Mouse (Mus musculus) limb, embryonic 12.5 days (tissue): ENCODE results near the gene Gm10553. TPM values are rescaled to one million over a fixed set of nuclear protein-coding genes. Genes with fewer than 3 reads are reported as not detected.
"Not testable (repeated sequence)": the region's sequence is repeated elsewhere in the genome, so short reads cannot be mapped to it uniquely, and the experiment has no call there.

ENCODE experiments used
- ATAC-seq: fragments of 200-750 bp; cut with Nextera tagmentation; 2 replicates; pipeline ENCODE4 v1.8.0; 2017; ENCODE audit warnings: low read depth, moderate TSS enrichment; ENCODE audit not compliant: insufficient number of reproducible peaks, insufficient read depth, low FRiP score, low TSS enrichment
- H3K27ac ChIP-seq: fragments of 300-500 bp; sonication (generic); 2 replicates; pipeline ENCODE4 v1.5.1; 2016; ENCODE audit warnings: mild to moderate bottlenecking, moderate library complexity
- H3K27me3 ChIP-seq: fragments of 300-500 bp; sonication (generic); 2 replicates; pipeline ENCODE4 v1.6.1; 2016; ENCODE audit warnings: mild to moderate bottlenecking, moderate library complexity
- H3K36me3 ChIP-seq: fragments of 300-500 bp; sonication (generic); 2 replicates; pipeline ENCODE4 v1.6.1; 2016; ENCODE audit warnings: mild to moderate bottlenecking, moderate library complexity
- H3K4me1 ChIP-seq: fragments of 300-500 bp; sonication (generic); replicated peaks from 2 replicates; pipeline ENCODE4 v1.6.1; 2016
- H3K4me2 ChIP-seq: fragments of 300-500 bp; sonication (generic); 2 replicates; pipeline ENCODE4 v1.6.1; 2016; ENCODE audit warnings: mild to moderate bottlenecking, moderate library complexity
- H3K4me3 ChIP-seq: fragments of 300-500 bp; sonication (generic); replicated peaks from 2 replicates; pipeline ENCODE4 v1.5.1; 2016; ENCODE audit warnings: mild to moderate bottlenecking
- H3K9ac ChIP-seq: fragments of 300-500 bp; sonication (generic); replicated peaks from 2 replicates; pipeline ENCODE4 v1.6.1; 2016; ENCODE audit warnings: mild to moderate bottlenecking, moderate library complexity
- H3K9me3 ChIP-seq: fragments of 300-500 bp; sonication (generic); 2 replicates; pipeline ENCODE4 v1.6.1; 2016; ENCODE audit warnings: mild to moderate bottlenecking, moderate library complexity
- WGBS: fragments of 180-500 bp; shearing (Covaris S2); methylation state at CpG from one replicate; pipeline ENCODE4 v1.1.7; 2016; 5-methylcytosine and 5-hydroxymethylcytosine counted together
- polyA plus RNA-seq: library from polyadenylated mRNA; unstranded; fragments of >200 nt; fragmentation: Nextera tagmentation; extraction: Ambion mirVana; gene quantifications from 2 replicates; pipeline ENCODE4 v1.2.1, GENCODE M21; 2016

Gm10553 gene
- polyA plus RNA-seq = not detected in 2 replicates

- not testable (repeated sequence) for H3K4me3 ChIP-seq, H3K27ac ChIP-seq, H3K9ac ChIP-seq, H3K36me3 ChIP-seq, ATAC-seq, H3K4me2 ChIP-seq, H3K4me1 ChIP-seq, H3K27me3 ChIP-seq, H3K9me3 ChIP-seq
- WGBS = 64% methylated on average over 1 of the region's 1 CpGs
Observed at GRCm38 (mm10) chr1:85099864-85100263, at the start of gene Gm10553. Gm10553 (plus strand) TSS chr1:85100164.

- not testable (repeated sequence) for H3K9ac ChIP-seq, H3K4me2 ChIP-seq, H3K9me3 ChIP-seq, H3K36me3 ChIP-seq, H3K27me3 ChIP-seq, ATAC-seq, H3K27ac ChIP-seq, H3K4me1 ChIP-seq, H3K4me3 ChIP-seq
- 67% methylated on average over 3 of the region's 3 CpGs for WGBS
Observed at GRCm38 (mm10) chr1:85071690-85072089, 28.3 kb upstream of the Gm10553 start.

- not testable (repeated sequence) for ATAC-seq, H3K27ac ChIP-seq
- 67% methylated on average over 3 of the region's 3 CpGs for WGBS
Observed at GRCm38 (mm10) chr1:85073099-85073498, 26.9 kb upstream of the Gm10553 start.

GRCm38 (mm10) chr1:85084803-85085202, 15.2 kb upstream of the Gm10553 start:
- WGBS = 64% methylated on average over 3 of the region's 3 CpGs
- H3K9ac ChIP-seq, H3K27ac ChIP-seq, H3K27me3 ChIP-seq, H3K4me2 ChIP-seq, ATAC-seq, H3K9me3 ChIP-seq, H3K4me1 ChIP-seq, H3K36me3 ChIP-seq, H3K4me3 ChIP-seq: not testable (repeated sequence)

More at GRCm38 (mm10) chr1:85073099-85073498, 26.9 kb upstream of the Gm10553 start:
- H3K4me2 ChIP-seq, H3K36me3 ChIP-seq, H3K9ac ChIP-seq, H3K27me3 ChIP-seq, H3K9me3 ChIP-seq, H3K4me3 ChIP-seq, H3K4me1 ChIP-seq: not testable (repeated sequence)

- H3K27ac ChIP-seq, H3K9ac ChIP-seq, H3K27me3 ChIP-seq, ATAC-seq, H3K36me3 ChIP-seq, H3K4me2 ChIP-seq, H3K4me3 ChIP-seq, H3K9me3 ChIP-seq, H3K4me1 ChIP-seq: not testable (repeated sequence)
- WGBS = 79% methylated on average over 1 of the region's 1 CpGs
Observed at GRCm38 (mm10) chr1:85086211-85086610, 13.8 kb upstream of the Gm10553 start.

GRCm38 (mm10) chr1:85092169-85092568, 7.8 kb upstream of the Gm10553 start:
- H3K27me3 ChIP-seq, H3K36me3 ChIP-seq, H3K9ac ChIP-seq, ATAC-seq, H3K27ac ChIP-seq, H3K4me2 ChIP-seq, H3K9me3 ChIP-seq, H3K4me3 ChIP-seq, H3K4me1 ChIP-seq: not testable (repeated sequence)
- WGBS = 50% methylated on average over 1 of the region's 3 CpGs

GRCm38 (mm10) chr1:85093011-85093572, 6.9 kb upstream of the Gm10553 start:
- H3K9ac ChIP-seq, ATAC-seq, H3K4me3 ChIP-seq, H3K27me3 ChIP-seq, H3K4me1 ChIP-seq, H3K36me3 ChIP-seq, H3K27ac ChIP-seq, H3K4me2 ChIP-seq: not testable (repeated sequence)
- WGBS = 82% methylated on average over 6 of the region's 7 CpGs
- H3K9me3 ChIP-seq = peaks cover 10% of the 10 kb centered on the region

- ATAC-seq, H3K4me2 ChIP-seq, H3K27me3 ChIP-seq, H3K4me1 ChIP-seq, H3K4me3 ChIP-seq, H3K9me3 ChIP-seq, H3K27ac ChIP-seq, H3K9ac ChIP-seq, H3K36me3 ChIP-seq: not testable (repeated sequence)
- WGBS = 79% methylated on average over 6 of the region's 7 CpGs
Observed at GRCm38 (mm10) chr1:85099081-85099480, 883 bp upstream of the Gm10553 start.

GRCm38 (mm10) chr1:85101754-85102153, 1.8 kb downstream of the Gm10553 start:
- WGBS = 81% methylated on average over 4 of the region's 4 CpGs
- not testable (repeated sequence) for H3K4me3 ChIP-seq, H3K27ac ChIP-seq, H3K27me3 ChIP-seq, ATAC-seq, H3K4me1 ChIP-seq, H3K36me3 ChIP-seq, H3K4me2 ChIP-seq, H3K9ac ChIP-seq
- peaks cover 12% of the 10 kb centered on the region; the same call in 1 of the 2 replicates for H3K9me3 ChIP-seq

GRCm38 (mm10) chr1:85105336-85105735, 5.4 kb downstream of the Gm10553 start:
- H3K9ac ChIP-seq, H3K4me2 ChIP-seq: not testable (repeated sequence)
- WGBS = 74% methylated on average over 4 of the region's 4 CpGs

GRCm38 (mm10) chr1:85106013-85106412, 6.0 kb downstream of the Gm10553 start:
- not testable (repeated sequence) for H3K9me3 ChIP-seq, H3K36me3 ChIP-seq, H3K4me1 ChIP-seq, H3K4me3 ChIP-seq, ATAC-seq, H3K4me2 ChIP-seq, H3K27ac ChIP-seq, H3K27me3 ChIP-seq, H3K9ac ChIP-seq
- WGBS = 70% methylated on average over 5 of the region's 6 CpGs

More at GRCm38 (mm10) chr1:85105336-85105735, 5.4 kb downstream of the Gm10553 start:
- ATAC-seq, H3K27ac ChIP-seq, H3K4me3 ChIP-seq, H3K9me3 ChIP-seq, H3K36me3 ChIP-seq, H3K27me3 ChIP-seq, H3K4me1 ChIP-seq: not testable (repeated sequence)

GRCm38 (mm10) chr1:85109753-85110152, 9.8 kb downstream of the Gm10553 start, which contains the start of gene A530032D15Rik:
A530032D15Rik (minus strand) TSS chr1:85109853.
- not testable (repeated sequence) for H3K9ac ChIP-seq, H3K27me3 ChIP-seq, H3K36me3 ChIP-seq, H3K4me3 ChIP-seq, H3K27ac ChIP-seq, ATAC-seq, H3K4me2 ChIP-seq, H3K4me1 ChIP-seq
- WGBS = 57% methylated on average over 1 of the region's 7 CpGs
- H3K9me3 ChIP-seq = peaks cover 17% of the 10 kb centered on the region
